Mouse (Mus musculus) olfactory bulb, adult 2 months (tissue): ENCODE data around the gene Slc30a2.

Source experiments
- CTCF ChIP-seq: fragments of 200-500 bp; IDR thresholded peaks from 2 replicates; pipeline ENCODE4 v1.5.1; 2012; ENCODE audit warnings: low read depth, mild to moderate bottlenecking, low read length, moderate library complexity; ENCODE audit not compliant: insufficient read depth
- POLR2A ChIP-seq: fragments of 200-500 bp; IDR thresholded peaks from 2 replicates; pipeline ENCODE4 v1.6.1; 2012; ENCODE audit warnings: mild to moderate bottlenecking, low read depth, low read length, moderate library complexity; ENCODE audit not compliant: insufficient read depth

- no peak for TF ChIP-seq CTCF
- TF ChIP-seq POLR2A: no peak
Measured at GRCm38 (mm10) chr4:134330281-134330680, 12.7 kb upstream of the Slc30a2 start.
